Comparison of ENCODE assay signal across 20 mouse cellular contexts in the genomic region with DNA sequence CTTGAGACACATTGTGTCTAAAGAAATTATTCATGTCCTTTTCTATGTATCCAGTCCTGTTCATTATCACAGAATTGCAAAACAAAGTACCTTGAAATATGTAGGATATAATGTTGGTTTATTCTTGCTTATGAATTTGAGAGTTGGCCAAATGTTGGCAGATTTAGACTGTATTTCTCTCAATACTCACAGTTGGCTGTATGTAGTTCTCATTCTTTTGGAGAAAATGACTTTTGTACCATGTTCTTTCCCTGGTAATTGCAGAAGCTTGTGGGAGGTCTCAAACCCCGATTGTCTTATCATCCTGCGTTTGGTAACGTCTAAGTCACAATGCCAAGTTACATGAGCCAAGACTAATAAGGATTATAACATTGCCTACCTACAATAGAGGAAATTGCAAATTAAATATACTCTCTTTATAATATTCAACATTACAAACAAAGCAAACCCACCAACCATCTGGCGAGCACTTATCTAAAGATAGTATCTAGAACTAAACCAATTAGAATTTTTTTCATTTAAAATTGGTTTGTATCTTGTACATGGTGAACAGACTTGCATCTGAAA.
A peak's percentile ranks its signal among the peaks of the same experiment; 100 is the strongest.
DNase-seq lines count a peak whose midpoint lies in the region; ATAC-seq and TF ChIP-seq lines count a peak whose summit lies in the region.
"Had no signal": no experiment of that assay in that cellular context is flagged by ENCODE, and none has a peak within 500 bp of the region (broad histone marks: within the 10 kb centered on the region; RNA-seq: fewer than 3 reads in every experiment).

No protein-coding gene starts in this region.

- no peaks in the 10 kb centered on the region for H3K36me3 ChIP-seq in midbrain, embryonic 14.5 days (ENCODE audit: control insufficient read depth, insufficient read depth, low read length)
- H3K36me3 ChIP-seq: embryonic facial prominence, embryonic 12.5 days; hindbrain, embryonic 15.5 days had no signal

- peak overlapping the region; percentile 67; the same call in 1 of the 2 replicates for H3K27ac ChIP-seq in cortical plate, adult 2 months (ENCODE audit: insufficient read depth, low read length)
- no peak overlapping the region for H3K27ac ChIP-seq in midbrain, embryonic 14.5 days (replicated peaks; ENCODE audit: low read depth, low read length)
- H3K27ac ChIP-seq: embryonic facial prominence, embryonic 12.5 days; heart, adult 2 months; hindbrain, embryonic 15.5 days; macrophage had no signal

- DNase-seq in frontal cortex, postnatal 25 days (ENCODE audit: low spot score in 2 of 2): no peak
- DNase-seq in layer of hippocampus, postnatal 36 days: peak; percentile 3 to 31
- DNase-seq in right cerebral cortex, adult 2 months (ENCODE audit: low spot score in 2 of 2): peak; percentile 51 to 57
- no peak for DNase-seq in midbrain, embryonic 14.5 days
- no peak for DNase-seq in gastrocnemius, postnatal 10 days
- DNase-seq in lung, postnatal 10 days: no peak
- DNase-seq: adrenal gland, postnatal 36 days; cerebellum, adult 11 months; cerebellum, postnatal 10 days; gastrocnemius, postnatal 36 days; heart, adult 2 months; heart, postnatal 36 days; kidney, adult 8-10 months; kidney, postnatal 10 days; thymus, postnatal 36 days had no signal

- no peaks in the 10 kb centered on the region for H3K27me3 ChIP-seq in midbrain, embryonic 14.5 days (ENCODE audit: control insufficient read depth, insufficient read depth, low read length)
- H3K27me3 ChIP-seq: embryonic facial prominence, embryonic 12.5 days; hindbrain, embryonic 15.5 days had no signal

- no peaks in the 10 kb centered on the region for H3K4me1 ChIP-seq in cortical plate, adult 2 months (ENCODE audit: control insufficient read depth, insufficient read depth, low read length)
- H3K4me1 ChIP-seq in midbrain, embryonic 14.5 days (ENCODE audit: control insufficient read depth, insufficient read depth, low read length): no peaks in the 10 kb centered on the region
- H3K4me1 ChIP-seq: embryonic facial prominence, embryonic 12.5 days; hindbrain, embryonic 15.5 days had no signal

- no peak overlapping the region for H3K9ac ChIP-seq in midbrain, embryonic 14.5 days (replicated peaks; ENCODE audit: low read length)
- H3K9ac ChIP-seq: embryonic facial prominence, embryonic 12.5 days; hindbrain, embryonic 15.5 days had no signal

- TF ChIP-seq CTCF in cortical plate, adult 2 months (IDR thresholded peaks at IDR 0.05; ENCODE audit: extremely low read depth, insufficient read depth, low read length): no peak

- H3K4me3 ChIP-seq in cortical plate, adult 2 months (ENCODE audit: insufficient read depth, low read length): no peak overlapping the region
- H3K4me3 ChIP-seq in midbrain, embryonic 14.5 days (replicated peaks; ENCODE audit: low read depth, low read length): no peak overlapping the region
- H3K4me3 ChIP-seq: embryonic facial prominence, embryonic 12.5 days; heart, adult 2 months; hindbrain, embryonic 15.5 days had no signal

- ATAC-seq in frontal cortex, adult (ENCODE audit: low TSS enrichment): peak; percentile 92
- no peak for ATAC-seq in midbrain, embryonic 14.5 days (ENCODE audit: low FRiP score, low TSS enrichment)

- H3K4me2 ChIP-seq in midbrain, embryonic 14.5 days (ENCODE audit: low read length): no peak overlapping the region
- H3K4me2 ChIP-seq: embryonic facial prominence, embryonic 12.5 days; hindbrain, embryonic 15.5 days had no signal

- TF ChIP-seq POLR2A in cortical plate, adult 2 months (IDR thresholded peaks at IDR 0.05; ENCODE audit: extremely low read depth, insufficient read depth, low read length): no peak

- WGBS in midbrain, embryonic 14.5 days: 80% methylated on average over 4 of the region's 4 CpGs

- no peaks in the 10 kb centered on the region for H3K9me3 ChIP-seq in midbrain, embryonic 14.5 days (ENCODE audit: control insufficient read depth, low read length)
- H3K9me3 ChIP-seq: embryonic facial prominence, embryonic 12.5 days; hindbrain, embryonic 15.5 days had no signal

Comparison
In these comparisons a context has a peak if more than half of its experiments do, and no peak if none do; other contexts are left out.
1. DNase-seq: peak in layer of hippocampus, postnatal 36 days (2 of 2) and right cerebral cortex, adult 2 months (2 of 2); none in frontal cortex, postnatal 25 days (0 of 2), midbrain, embryonic 14.5 days (single experiment), gastrocnemius, postnatal 10 days (single experiment) and lung, postnatal 10 days (single experiment).